Mouse (Mus musculus) limb, embryonic 12.5 days (tissue): ENCODE measurements around the gene Ppat. TPM values are rescaled to one million over a fixed set of nuclear protein-coding genes. Genes with fewer than 3 reads are reported as not detected.
"Not testable (repeated sequence)": the region's sequence is repeated elsewhere in the genome, so short reads cannot be mapped to it uniquely, and the experiment has no call there.

Experiments
- ATAC-seq: fragments of 200-750 bp; cut with Nextera tagmentation; 2 replicates; pipeline ENCODE4 v1.8.0; 2017; ENCODE audit warnings: low read depth, moderate TSS enrichment; ENCODE audit not compliant: insufficient number of reproducible peaks, insufficient read depth, low FRiP score, low TSS enrichment
- H3K27ac ChIP-seq: fragments of 300-500 bp; sonication (generic); 2 replicates; pipeline ENCODE4 v1.5.1; 2016; ENCODE audit warnings: mild to moderate bottlenecking, moderate library complexity
- H3K27me3 ChIP-seq: fragments of 300-500 bp; sonication (generic); 2 replicates; pipeline ENCODE4 v1.6.1; 2016; ENCODE audit warnings: mild to moderate bottlenecking, moderate library complexity
- H3K36me3 ChIP-seq: fragments of 300-500 bp; sonication (generic); 2 replicates; pipeline ENCODE4 v1.6.1; 2016; ENCODE audit warnings: mild to moderate bottlenecking, moderate library complexity
- H3K4me1 ChIP-seq: fragments of 300-500 bp; sonication (generic); replicated peaks from 2 replicates; pipeline ENCODE4 v1.6.1; 2016
- H3K4me2 ChIP-seq: fragments of 300-500 bp; sonication (generic); 2 replicates; pipeline ENCODE4 v1.6.1; 2016; ENCODE audit warnings: mild to moderate bottlenecking, moderate library complexity
- H3K4me3 ChIP-seq: fragments of 300-500 bp; sonication (generic); replicated peaks from 2 replicates; pipeline ENCODE4 v1.5.1; 2016; ENCODE audit warnings: mild to moderate bottlenecking
- H3K9ac ChIP-seq: fragments of 300-500 bp; sonication (generic); replicated peaks from 2 replicates; pipeline ENCODE4 v1.6.1; 2016; ENCODE audit warnings: mild to moderate bottlenecking, moderate library complexity
- H3K9me3 ChIP-seq: fragments of 300-500 bp; sonication (generic); 2 replicates; pipeline ENCODE4 v1.6.1; 2016; ENCODE audit warnings: mild to moderate bottlenecking, moderate library complexity
- WGBS: fragments of 180-500 bp; shearing (Covaris S2); methylation state at CpG from one replicate; pipeline ENCODE4 v1.1.7; 2016; 5-methylcytosine and 5-hydroxymethylcytosine counted together
- polyA plus RNA-seq: library from polyadenylated mRNA; unstranded; fragments of >200 nt; fragmentation: Nextera tagmentation; extraction: Ambion mirVana; gene quantifications from 2 replicates; pipeline ENCODE4 v1.2.1, GENCODE M21; 2016

Gene Ppat
- 34.6 and 36.0 TPM in 2 replicates for polyA plus RNA-seq

GRCm38 (mm10) chr5:76951106-76952027 is at the start of gene Ppat, which contains the start of gene Paics:
Gene Ppat, minus strand, starts transcription at chr5:76951578.
Gene Paics, plus strand, starts transcription at chr5:76951307.
- H3K27ac ChIP-seq = peak within 1 kb of the TSS; percentile 94
- H3K4me3 ChIP-seq = peak within 1 kb of the TSS; percentile 75
- H3K36me3 ChIP-seq = peaks cover 49% of the 10 kb centered on the region
- no peaks in the 10 kb centered on the region for H3K9me3 ChIP-seq
- no peaks in the 10 kb centered on the region for H3K27me3 ChIP-seq
- peak within 1 kb of the TSS; percentile 79 for H3K4me2 ChIP-seq
- peak; percentile 95 for ATAC-seq
- H3K9ac ChIP-seq = peak within 1 kb of the TSS; percentile 72
- under 1% methylated on average over 81 of the region's 81 CpGs for WGBS
- peaks cover 46% of the 10 kb centered on the region for H3K4me1 ChIP-seq

- H3K4me2 ChIP-seq = no peak overlapping the region
- H3K4me3 ChIP-seq = no peak overlapping the region
- no peaks in the 10 kb centered on the region for H3K4me1 ChIP-seq
- H3K9ac ChIP-seq = no peak overlapping the region
- 70% methylated on average over 5 of the region's 5 CpGs for WGBS
- H3K36me3 ChIP-seq = peaks cover 76% of the 10 kb centered on the region
- ATAC-seq = no peak
- H3K27me3 ChIP-seq = no peaks in the 10 kb centered on the region
- H3K27ac ChIP-seq = no peak overlapping the region
- H3K9me3 ChIP-seq = no peaks in the 10 kb centered on the region; the same call in 1 of the 2 replicates
These were observed 47.0 kb upstream of the Ppat start for GRCm38 (mm10) chr5:76998416-76998815.

GRCm38 (mm10) chr5:76993174-76993814 is 41.9 kb upstream of the Ppat start:
- Histone ChIP-seq H3K9ac (no peak overlapping the region), H3K27me3 (no peaks in the 10 kb centered on the region), H3K27ac (no peak overlapping the region), H3K4me3 (no peak overlapping the region), H3K4me1 (no peaks in the 10 kb centered on the region), H3K4me2 (no peak overlapping the region), H3K36me3 (peaks cover 89% of the 10 kb centered on the region), H3K9me3 (no peaks in the 10 kb centered on the region; the same call in 1 of the 2 replicates)
- ATAC-seq = no peak
- 97% methylated on average over 5 of the region's 5 CpGs for WGBS

GRCm38 (mm10) chr5:76990789-76991188 is 39.4 kb upstream of the Ppat start:
- peaks cover 87% of the 10 kb centered on the region for H3K36me3 ChIP-seq
- no peak for ATAC-seq
- WGBS = 92% methylated on average over 3 of the region's 3 CpGs

GRCm38 (mm10) chr5:76984015-76984414 is 32.6 kb upstream of the Ppat start:
- Histone ChIP-seq H3K27me3 (no peaks in the 10 kb centered on the region), H3K4me3 (no peak overlapping the region), H3K4me2 (no peak overlapping the region), H3K27ac (no peak overlapping the region), H3K9ac (no peak overlapping the region), H3K4me1 (no peaks in the 10 kb centered on the region), H3K36me3 (peaks cover 84% of the 10 kb centered on the region), H3K9me3 (no peaks in the 10 kb centered on the region)
- no peak for ATAC-seq
- WGBS = 92% methylated on average over 11 of the region's 11 CpGs

More at GRCm38 (mm10) chr5:76990789-76991188, 39.4 kb upstream of the Ppat start:
- Histone ChIP-seq H3K4me1 (no peaks in the 10 kb centered on the region), H3K9me3 (no peaks in the 10 kb centered on the region; the same call in 1 of the 2 replicates), H3K4me2 (no peak overlapping the region), H3K27ac (no peak overlapping the region), H3K9ac (no peak overlapping the region), H3K4me3 (no peak overlapping the region), H3K27me3 (no peaks in the 10 kb centered on the region)

- Histone ChIP-seq H3K4me2 (peak overlapping the region; percentile 88), H3K27me3 (no peaks in the 10 kb centered on the region), H3K9me3 (no peaks in the 10 kb centered on the region), H3K4me3 (peak overlapping the region; percentile 86), H3K27ac (no peak overlapping the region), H3K9ac (no peak overlapping the region), H3K36me3 (peaks cover 45% of the 10 kb centered on the region), H3K4me1 (peaks cover 13% of the 10 kb centered on the region)
- no peak for ATAC-seq
- 76% methylated on average over 8 of the region's 8 CpGs for WGBS
These were observed 24.4 kb upstream of the Ppat start for GRCm38 (mm10) chr5:76975736-76976135.

GRCm38 (mm10) chr5:76974554-76975285 is 23.3 kb upstream of the Ppat start, which contains the start of gene Srp72:
Gene Srp72, plus strand, starts transcription at chr5:76974683.
- H3K4me1 ChIP-seq = peaks cover 13% of the 10 kb centered on the region
- peak within 1 kb of the TSS; percentile 82 for H3K9ac ChIP-seq
- ATAC-seq = peak; percentile 93
- peak within 1 kb of the TSS; percentile 92 for H3K27ac ChIP-seq
- WGBS = under 1% methylated on average over 60 of the region's 60 CpGs
- no peaks in the 10 kb centered on the region for H3K27me3 ChIP-seq
- H3K4me2 ChIP-seq = peak within 1 kb of the TSS; percentile 88
- H3K9me3 ChIP-seq = no peaks in the 10 kb centered on the region
- peaks cover 46% of the 10 kb centered on the region for H3K36me3 ChIP-seq
- peak within 1 kb of the TSS; percentile 86 for H3K4me3 ChIP-seq

GRCm38 (mm10) chr5:76974207-76974553 is 22.8 kb upstream of the Ppat start:
- Histone ChIP-seq H3K4me1 (peaks cover 13% of the 10 kb centered on the region), H3K27ac (no peak overlapping the region), H3K27me3 (no peaks in the 10 kb centered on the region), H3K9ac (peak overlapping the region; percentile 82), H3K36me3 (peaks cover 46% of the 10 kb centered on the region), H3K4me2 (peak overlapping the region; percentile 88), H3K9me3 (no peaks in the 10 kb centered on the region), H3K4me3 (peak overlapping the region; percentile 86)
- WGBS = 4% methylated on average over 17 of the region's 17 CpGs
- peak; percentile 8; the same call in 1 of the 2 replicates for ATAC-seq

GRCm38 (mm10) chr5:76973488-76973887 is 22.1 kb upstream of the Ppat start:
- H3K27me3 ChIP-seq = no peaks in the 10 kb centered on the region
- 68% methylated on average over 3 of the region's 3 CpGs for WGBS
- H3K4me1 ChIP-seq = peaks cover 13% of the 10 kb centered on the region
- H3K9me3 ChIP-seq = no peaks in the 10 kb centered on the region
- peak overlapping the region; percentile 86 for H3K4me3 ChIP-seq
- ATAC-seq = no peak
- no peak overlapping the region for H3K9ac ChIP-seq
- H3K4me2 ChIP-seq = peak overlapping the region; percentile 88
- H3K27ac ChIP-seq = no peak overlapping the region
- H3K36me3 ChIP-seq = peaks cover 47% of the 10 kb centered on the region

GRCm38 (mm10) chr5:76971115-76971514 is 19.7 kb upstream of the Ppat start:
- Histone ChIP-seq H3K36me3 (peaks cover 49% of the 10 kb centered on the region), H3K4me1 (peaks cover 13% of the 10 kb centered on the region)
- not testable (repeated sequence) for H3K4me2 ChIP-seq, H3K4me3 ChIP-seq, H3K27me3 ChIP-seq, H3K27ac ChIP-seq, H3K9ac ChIP-seq, H3K9me3 ChIP-seq, ATAC-seq
- 86% methylated on average over 1 of the region's 1 CpGs for WGBS
